8 mouse cellular contexts compared by ENCODE assay signal in genomic region chr6:84585686-84586300, GRCm38 (mm10). TPM values are rescaled to one million over a fixed set of nuclear protein-coding genes. Genes with fewer than 3 reads are reported as not detected.
DNase-seq lines count a peak whose midpoint lies in the region; ATAC-seq and TF ChIP-seq lines count a peak whose summit lies in the region.

No protein-coding gene starts in this region.

- WGBS in heart, postnatal 0 days = under 1% methylated on average over 37 of the region's 37 CpGs
- WGBS in liver, embryonic 13.5 days (ENCODE audit: insufficient replicate concordance) = under 1% methylated on average over 37 of the region's 37 CpGs

- H3K9me3 ChIP-seq in heart, postnatal 0 days (replicated peaks; ENCODE audit: control insufficient read depth, low read length) = no peaks in the 10 kb centered on the region
- H3K9me3 ChIP-seq in liver, embryonic 13.5 days (replicated peaks) = no peaks in the 10 kb centered on the region

- peaks cover 80% of the 10 kb centered on the region for H3K27me3 ChIP-seq in heart, postnatal 0 days (ENCODE audit: control insufficient read depth, insufficient read depth, low read length)
- H3K27me3 ChIP-seq in liver, embryonic 13.5 days = peaks cover 100% of the 10 kb centered on the region

- H3K4me1 ChIP-seq in heart, postnatal 0 days (ENCODE audit: control insufficient read depth, insufficient read depth) = peaks cover 37% of the 10 kb centered on the region
- H3K4me1 ChIP-seq in liver, embryonic 13.5 days (replicated peaks) = peaks cover 50% of the 10 kb centered on the region

- no peak overlapping the region for H3K9ac ChIP-seq in heart, postnatal 0 days (replicated peaks; ENCODE audit: low read depth, low read length)
- H3K9ac ChIP-seq in liver, embryonic 13.5 days = no peak overlapping the region

- no peaks in the 10 kb centered on the region for H3K36me3 ChIP-seq in heart, postnatal 0 days (replicated peaks; ENCODE audit: control insufficient read depth, insufficient read depth, low read length)
- no peaks in the 10 kb centered on the region for H3K36me3 ChIP-seq in liver, embryonic 13.5 days

- TF ChIP-seq EP300 in heart, postnatal 0 days (IDR thresholded peaks at IDR 0.05; ENCODE audit: low read depth) = no peak

- no peak for TF ChIP-seq CTCF in heart, postnatal 0 days (IDR thresholded peaks at IDR 0.05; ENCODE audit: low read depth)

- ATAC-seq in heart, postnatal 0 days (ENCODE audit: insufficient read depth, low read depth) = no peak
- no peak for ATAC-seq in liver, embryonic 13.5 days (ENCODE audit: low read depth)
- ATAC-seq in erythroid progenitor cell, adult 5-6 weeks (replicated peaks; ENCODE audit: low FRiP score, poor library complexity, severe bottlenecking) = no peak

- peak; percentile 22 for DNase-seq in urinary bladder, adult 2 months (ENCODE audit: low spot score)
- no peak for DNase-seq in urinary bladder, postnatal 25 days (ENCODE audit: low spot score)
- no peak for DNase-seq in heart, postnatal 0 days (ENCODE audit: low spot score)
- DNase-seq in liver, embryonic 13.5 days = no peak
- DNase-seq in Muller cell, postnatal 12 days (ENCODE audit: inconsistent ontology term) = no peak
- DNase-seq in frontal cortex, postnatal 36 days (ENCODE audit: low spot score in 2 of 2) = no peak
- no peak for DNase-seq in natural killer cell, adult 2 months (ENCODE audit: low spot score in 2 of 2)

- H3K27ac ChIP-seq in heart, postnatal 0 days (ENCODE audit: low read depth) = no peak overlapping the region
- H3K27ac ChIP-seq in liver, embryonic 13.5 days = no peak overlapping the region

- H3K4me3 ChIP-seq in heart, postnatal 0 days (ENCODE audit: low read depth, low read length) = peak overlapping the region; percentile 52
- H3K4me3 ChIP-seq in liver, embryonic 13.5 days (replicated peaks) = peak overlapping the region; percentile 38

- peak overlapping the region; percentile 79 for H3K4me2 ChIP-seq in heart, postnatal 0 days (ENCODE audit: low read depth, low read length)
- peak overlapping the region; percentile 53 for H3K4me2 ChIP-seq in liver, embryonic 13.5 days

RNA-seq across cellular contexts. Expression of gene Cyp26b1, which starts 7.9 kb away (rescaled TPM):
- polyA plus RNA-seq in urinary bladder, adult 2 months (2012; rRNA removed) = 2.3 and 3.7 TPM in 2 replicates
- 2.9 TPM in 1 of 2 replicates, not detected in the other for total RNA-seq in heart, postnatal 0 days (2014; rRNA removed; ENCODE audit: low replicate concordance)
- polyA plus RNA-seq in heart, postnatal 0 days (2015; fragmentation: Nextera tagmentation; extraction: Ambion mirVana) = 0.40 and 0.46 TPM in 2 replicates
- 0.03 and 0.12 TPM in 2 replicates for polyA plus RNA-seq in liver, embryonic 13.5 days (2015; fragmentation: Nextera tagmentation; extraction: Ambion mirVana)
- total RNA-seq in erythroid progenitor cell, adult 5-6 weeks (2015; ENCODE audit: low replicate concordance) = not detected in 2 replicates
- total RNA-seq in erythroid progenitor cell, adult 5-6 weeks (2017; ENCODE audit: low replicate concordance) = not detected in 2 replicates
